Mouse (Mus musculus) lung, postnatal 10 days (tissue): ENCODE results near the gene Rars.

Experiments
- DNase-seq: peaks from one replicate; pipeline ENCODE4 v3.0.0; 2021

Gene Rars

DNA sequence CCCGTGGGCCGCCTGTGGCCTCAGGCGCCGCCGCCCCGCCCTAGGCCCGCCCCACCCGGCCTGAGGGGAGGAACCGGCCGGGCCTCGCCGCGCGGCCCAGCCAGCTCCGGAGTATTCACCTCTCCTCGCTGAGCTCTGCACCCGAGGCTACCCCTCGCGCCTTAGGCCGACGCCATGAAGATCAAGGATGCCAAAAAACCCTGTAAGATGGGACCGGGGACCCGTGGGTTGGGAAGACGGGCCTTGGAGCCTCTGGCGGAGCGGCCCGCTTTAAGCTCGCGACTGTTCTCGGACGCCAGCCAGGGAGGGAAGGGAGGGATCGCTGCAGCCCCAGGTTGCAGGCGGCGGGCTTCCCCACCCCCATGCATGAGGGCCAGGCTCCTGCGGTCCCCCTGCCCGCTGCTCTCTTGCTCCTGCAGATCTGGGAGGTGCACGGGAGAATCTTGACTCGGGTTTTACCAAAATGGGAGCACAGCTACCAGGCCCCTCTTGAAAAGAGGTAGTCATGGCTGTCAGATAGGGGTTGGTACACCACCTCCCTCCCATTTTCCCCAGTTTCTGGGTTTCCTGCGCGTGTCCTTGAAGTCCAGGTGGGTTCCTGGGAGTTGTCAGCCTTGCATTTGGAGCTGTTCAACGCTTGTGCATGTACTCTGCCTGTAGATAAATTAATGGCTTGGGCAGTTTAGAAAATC, 64.4 kb downstream of the Rars start:
- DNase-seq = peak; percentile 81

DNA sequence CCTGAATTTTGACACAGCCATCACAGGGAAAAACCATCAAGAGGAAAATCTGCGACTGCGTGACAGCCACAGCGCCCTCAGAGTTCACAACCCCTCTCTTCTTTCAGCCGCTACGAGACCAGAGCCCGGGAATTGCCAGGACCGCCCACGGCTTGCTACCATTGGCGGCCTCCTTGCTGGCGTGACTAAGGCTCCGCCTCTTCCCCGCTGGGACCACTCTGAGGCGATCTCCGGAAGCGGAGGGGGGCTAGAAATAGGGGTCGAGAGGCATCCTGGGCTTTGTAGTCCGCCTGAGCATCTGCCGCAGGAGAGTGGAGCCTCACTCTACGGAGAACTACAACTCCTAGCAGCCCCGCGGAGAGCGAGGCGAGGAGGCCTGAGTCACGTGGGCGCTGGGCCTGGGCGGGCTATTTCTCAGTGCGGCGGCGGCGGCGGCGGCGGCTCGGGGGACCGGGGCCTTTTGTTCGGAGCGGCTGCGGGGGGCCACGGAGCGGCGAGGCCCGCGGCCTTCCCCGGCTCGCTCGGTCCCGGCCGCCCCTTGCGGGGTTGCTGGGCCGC, 65.0 kb downstream of the Rars start, which contains the start of gene Pank3:
Gene Pank3 (plus strand): TSS at position 297 of the 558 bp plus-strand sequence.
- peak; percentile 99 for DNase-seq

DNA sequence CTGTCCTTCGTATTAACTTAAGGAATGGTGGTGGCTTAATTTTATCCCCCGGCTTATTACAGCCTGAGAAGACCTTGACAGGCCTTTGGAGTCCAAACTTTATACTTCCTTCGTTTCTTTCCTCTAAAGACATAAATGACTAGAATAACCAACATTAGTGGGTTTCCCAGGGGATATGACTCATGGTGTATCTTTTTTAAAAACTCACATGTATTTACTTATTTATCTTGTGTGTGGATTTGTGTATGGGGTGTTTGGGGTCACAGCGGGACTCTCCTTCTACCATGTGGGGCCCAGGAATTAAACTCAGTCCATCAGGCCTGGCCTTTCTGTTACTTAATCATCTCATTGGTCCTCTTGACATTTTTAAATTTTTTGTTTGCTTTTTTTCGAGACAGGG, 67.5 kb downstream of the Rars start:
- no peak for DNase-seq

DNA sequence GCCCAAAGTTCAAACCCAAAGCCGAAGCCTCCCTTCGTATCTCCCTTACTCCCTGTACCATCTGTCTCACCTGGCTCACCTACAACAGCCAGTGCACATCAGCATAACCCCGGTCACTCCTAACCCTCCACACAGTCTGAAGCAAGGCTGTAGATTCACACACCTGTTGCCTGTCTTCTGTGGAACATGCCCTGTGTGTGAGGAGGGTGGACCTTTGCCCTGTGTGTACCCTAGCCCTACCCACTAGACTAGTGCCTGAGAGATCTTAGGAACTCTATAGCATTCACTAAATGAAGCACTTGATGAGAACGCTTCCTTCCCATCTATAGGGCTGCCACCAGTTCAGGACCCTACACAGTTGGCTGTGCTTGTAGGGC, 73.7 kb downstream of the Rars start:
- no peak for DNase-seq

DNA sequence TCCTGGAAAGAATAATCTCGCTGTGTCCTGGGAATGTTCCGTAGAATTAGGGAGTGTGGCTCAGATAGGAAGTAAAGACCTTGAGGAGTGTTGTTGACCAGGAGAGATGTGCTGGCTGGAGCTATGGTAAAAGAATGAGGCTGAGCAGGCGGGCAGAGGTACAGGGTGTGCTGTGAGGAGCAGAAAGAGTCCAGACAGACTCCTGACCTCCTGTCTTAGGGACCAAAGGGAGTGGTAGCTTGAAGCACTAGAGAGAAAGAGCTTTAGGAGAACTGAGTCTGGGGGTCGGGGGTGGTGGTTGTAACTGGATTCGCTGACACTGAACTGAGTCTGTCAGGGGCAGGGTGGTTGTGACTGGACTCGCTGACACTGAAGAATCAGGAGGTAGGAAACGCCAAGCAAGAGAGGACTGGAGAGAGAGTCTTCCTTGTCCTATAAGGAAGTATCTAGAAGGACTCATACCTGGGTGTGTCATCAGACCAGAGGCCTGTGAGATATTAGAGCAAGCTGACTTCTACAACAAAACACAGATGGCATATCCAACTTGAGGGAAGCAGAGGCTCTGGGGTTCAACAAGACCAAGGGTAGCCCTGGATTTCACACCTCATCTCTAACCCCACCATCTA, 74.2 kb downstream of the Rars start:
- no peak for DNase-seq
